Mouse (Mus musculus) embryonic fibroblast, embryonic 13.5 days (primary cell): ENCODE measurements around the gene C330021F23Rik. TPM values are rescaled to one million over a fixed set of nuclear protein-coding genes. Genes with fewer than 3 reads are reported as not detected.

Experiments used
- H3K27ac ChIP-seq: 2 replicates; pipeline ENCODE4 v1.5.1; 2012; ENCODE audit warnings: low read length, control low read depth, inconsistent platforms; ENCODE audit not compliant: insufficient read depth
- H3K4me1 ChIP-seq: 2 replicates; pipeline ENCODE4 v1.6.1; 2011; ENCODE audit warnings: low read length; ENCODE audit not compliant: control insufficient read depth, insufficient read depth
- H3K4me3 ChIP-seq: 2 replicates; pipeline ENCODE4 v1.5.1; 2011; ENCODE audit warnings: mild to moderate bottlenecking, control low read depth, low read length; ENCODE audit not compliant: insufficient read depth
- CTCF ChIP-seq: IDR thresholded peaks from 2 replicates; pipeline ENCODE4 v1.5.1; 2011; ENCODE audit warnings: mild to moderate bottlenecking, control low read depth, low read length, moderate library complexity, borderline replicate concordance; ENCODE audit not compliant: insufficient read depth
- POLR2A ChIP-seq: IDR thresholded peaks from 2 replicates; pipeline ENCODE4 v1.6.1; 2011; ENCODE audit warnings: low read depth, mild to moderate bottlenecking, control low read depth, low read length, moderate library complexity
- polyA plus RNA-seq: library from polyadenylated mRNA; stranded (reverse); fragments of >200 nt; gene quantifications from 2 replicates; pipeline ENCODE4 v1.2.4, GENCODE M21; 2011; ENCODE audit warnings: low read depth; ENCODE audit not compliant: missing spikeins, insufficient read length

C330021F23Rik gene
- polyA plus RNA-seq, 1 experiment = not detected

DNA sequence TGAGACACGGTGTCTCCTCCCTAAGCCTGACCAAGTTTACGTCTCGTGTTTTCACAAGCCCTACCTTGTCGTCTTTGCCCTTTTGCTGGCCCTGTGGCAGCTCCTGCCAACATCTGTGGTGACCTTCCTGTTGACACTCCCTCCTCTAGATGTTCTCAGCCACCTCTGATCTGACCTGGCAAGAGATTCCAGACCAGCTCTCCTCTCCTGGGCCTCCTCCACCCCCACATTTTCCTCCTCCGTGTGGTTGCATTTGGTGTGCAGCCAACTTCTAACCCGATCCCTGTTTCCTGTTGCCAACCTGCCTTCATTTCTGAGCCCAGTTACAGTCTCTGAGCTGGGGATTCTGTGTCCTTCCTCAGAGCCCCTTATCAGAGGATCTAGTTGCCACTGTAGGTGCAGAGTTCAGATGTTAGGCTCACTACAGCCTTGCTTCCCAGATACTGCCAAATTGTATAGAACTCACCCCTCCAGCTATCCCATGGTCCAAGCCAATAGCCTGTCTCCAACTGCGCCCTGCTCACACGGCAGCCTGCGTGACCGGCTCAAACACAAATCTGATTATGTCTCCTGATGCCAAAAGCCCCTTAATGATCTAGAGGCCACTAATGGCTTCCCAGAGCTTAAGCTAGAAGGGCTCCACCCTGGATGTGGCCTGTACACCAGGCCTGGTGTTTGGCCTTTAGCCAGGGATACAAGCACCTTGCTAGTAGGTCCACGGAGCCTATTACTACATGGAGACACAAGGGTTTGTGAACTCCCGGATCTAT, 41.4 kb downstream of the C330021F23Rik start:
- no peak for TF ChIP-seq POLR2A
- TF ChIP-seq CTCF = no peak
- no peaks in the 10 kb centered on the region for H3K4me1 ChIP-seq
- H3K4me3 ChIP-seq = no peak overlapping the region
- no peak overlapping the region for H3K27ac ChIP-seq

DNA sequence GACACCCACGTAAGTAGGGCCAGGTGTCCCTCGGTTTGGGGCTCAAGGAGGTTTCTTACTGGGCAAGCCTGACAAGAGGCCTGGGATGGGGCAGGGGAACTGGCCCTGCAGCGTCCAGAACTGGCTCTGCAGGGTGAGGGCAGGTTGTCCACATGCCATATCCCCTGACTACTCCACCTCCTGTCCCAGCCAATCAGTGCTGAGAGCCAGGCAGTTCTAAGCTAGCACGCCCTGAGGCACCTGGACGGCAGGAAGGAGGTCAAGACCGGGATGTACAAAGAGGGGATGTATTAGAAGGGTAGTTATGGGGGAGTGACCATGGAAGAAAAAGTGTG, 42.0 kb downstream of the C330021F23Rik start:
- Histone ChIP-seq H3K4me3 (no peak overlapping the region), H3K4me1 (no peaks in the 10 kb centered on the region), H3K27ac (no peak overlapping the region)
- TF ChIP-seq CTCF = no peak
- no peak for TF ChIP-seq POLR2A

DNA sequence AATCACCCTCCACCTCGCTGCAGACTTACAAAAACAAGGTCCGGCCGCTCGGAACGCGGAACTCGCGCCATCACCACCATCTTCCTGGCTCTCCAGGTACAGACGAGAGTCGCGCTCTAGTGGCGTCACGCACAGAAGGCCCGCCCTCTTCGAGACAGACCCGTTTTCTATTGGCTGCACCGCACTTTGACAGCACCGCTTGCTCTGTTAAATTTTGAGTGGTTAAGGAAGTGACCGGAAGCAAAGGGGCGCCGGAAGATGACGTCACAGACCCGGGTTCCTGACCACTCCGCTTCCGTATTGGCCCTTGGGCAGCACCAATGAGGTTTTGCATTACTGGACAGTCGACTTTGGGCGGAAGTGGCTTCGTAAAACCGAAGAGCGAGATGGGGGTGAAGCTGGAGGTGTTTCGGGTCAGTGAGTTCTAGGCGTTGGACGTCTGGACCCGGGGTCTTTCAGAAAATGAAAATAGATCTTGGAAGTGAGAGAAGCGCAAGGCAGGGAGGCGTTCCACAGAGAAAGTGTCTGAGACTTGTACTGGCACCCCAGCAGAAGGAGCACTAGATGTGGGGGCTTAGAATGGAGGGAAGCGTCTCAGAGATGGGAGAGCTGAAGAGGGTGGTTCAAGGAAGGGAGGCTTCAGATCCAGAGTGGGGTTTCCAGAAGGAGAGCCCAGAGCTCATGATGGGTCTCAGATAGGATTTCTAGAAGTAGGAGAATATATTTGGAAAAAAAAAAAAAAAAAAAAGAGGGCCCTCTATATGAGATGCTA, 53.6 kb downstream of the C330021F23Rik start, which contains the start of the genes Xab2 and Pet100:
Gene Xab2, minus strand, starts transcription at position 118 of the 772 bp plus-strand sequence.
Gene Pet100, plus strand, starts transcription at position 350 of the 772 bp plus-strand sequence.
- Histone ChIP-seq H3K27ac (no peak within 1 kb of the TSS), H3K4me3 (peak within 1 kb of the TSS; percentile 97), H3K4me1 (no peaks in the 10 kb centered on the region)
- TF ChIP-seq POLR2A = peak; percentile 50
- TF ChIP-seq CTCF = no peak

DNA sequence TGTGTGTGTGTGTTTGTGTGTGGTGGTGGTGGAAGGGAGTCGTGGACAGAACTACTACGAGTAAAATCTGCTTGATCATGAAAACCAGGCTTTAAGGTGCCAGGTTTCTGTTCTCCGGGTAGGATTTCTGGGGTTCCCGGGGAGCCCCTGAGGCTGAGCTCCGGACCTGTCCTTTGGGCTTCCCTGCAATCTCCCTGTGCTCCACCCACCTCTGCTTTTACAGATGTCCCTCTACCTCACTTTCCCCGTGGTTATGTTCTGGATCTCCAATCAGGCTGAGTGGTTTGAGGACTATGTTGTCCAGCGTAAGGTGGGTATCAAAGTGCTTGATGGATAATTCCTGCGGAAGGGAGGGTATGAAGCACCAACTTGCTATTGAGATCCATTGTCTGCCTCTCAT, 54.3 kb downstream of the C330021F23Rik start:
- no peak for TF ChIP-seq CTCF
- no peak for TF ChIP-seq POLR2A

DNA sequence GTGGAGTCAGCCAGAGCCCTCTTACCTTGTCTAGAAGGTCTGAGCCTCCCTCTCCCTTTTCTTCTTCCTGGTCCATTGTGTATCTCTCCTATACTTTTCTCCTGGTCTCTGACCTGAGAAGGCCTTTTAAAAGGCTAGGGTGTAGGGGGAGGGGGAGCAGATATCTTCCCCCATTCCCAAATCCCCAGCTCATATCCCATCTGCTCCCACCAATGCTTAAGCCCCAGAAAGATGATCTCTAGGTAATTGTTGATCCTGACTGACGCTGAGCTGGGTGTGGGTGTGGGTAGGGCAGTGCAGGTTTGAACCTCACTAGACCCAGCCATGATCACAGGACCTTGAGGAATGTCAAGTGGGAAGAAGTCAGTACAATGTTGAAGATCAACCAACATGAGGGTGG, 57.7 kb downstream of the C330021F23Rik start, which contains the start of gene Pcp2:
Gene Pcp2, minus strand, starts transcription at position 101 of the 400 bp plus-strand sequence.
- Histone ChIP-seq H3K27ac (no peak within 1 kb of the TSS), H3K4me3 (no peak within 1 kb of the TSS), H3K4me1 (no peaks in the 10 kb centered on the region)
- TF ChIP-seq CTCF (no peak), POLR2A (no peak)

More for the DNA sequence above, 54.3 kb downstream of the C330021F23Rik start:
- H3K27ac ChIP-seq = no peak overlapping the region
- H3K4me1 ChIP-seq = no peaks in the 10 kb centered on the region
- H3K4me3 ChIP-seq = peak overlapping the region; percentile 89

DNA sequence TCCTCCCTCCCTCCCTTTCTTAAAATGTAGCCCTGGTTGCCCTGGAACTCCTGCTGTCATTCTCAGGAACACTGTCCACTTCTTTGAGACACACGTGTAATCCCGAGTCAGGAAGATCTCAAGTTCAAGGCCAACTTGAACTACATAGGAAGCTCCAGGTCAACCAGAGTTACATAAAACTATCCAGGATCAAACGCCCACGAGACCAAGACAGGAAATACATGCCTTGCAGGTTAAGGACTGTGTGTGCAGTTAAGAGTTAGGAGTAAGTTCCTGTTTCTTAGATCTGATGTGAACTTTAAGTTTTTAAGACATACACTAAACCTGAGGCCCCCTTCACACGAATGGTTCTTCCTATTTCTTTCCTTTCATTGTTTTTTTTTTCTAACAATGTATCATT, 59.2 kb downstream of the C330021F23Rik start:
- no peak overlapping the region for H3K4me3 ChIP-seq
- no peak for TF ChIP-seq CTCF
- no peak for TF ChIP-seq POLR2A
- H3K27ac ChIP-seq = no peak overlapping the region
- H3K4me1 ChIP-seq = no peaks in the 10 kb centered on the region

DNA sequence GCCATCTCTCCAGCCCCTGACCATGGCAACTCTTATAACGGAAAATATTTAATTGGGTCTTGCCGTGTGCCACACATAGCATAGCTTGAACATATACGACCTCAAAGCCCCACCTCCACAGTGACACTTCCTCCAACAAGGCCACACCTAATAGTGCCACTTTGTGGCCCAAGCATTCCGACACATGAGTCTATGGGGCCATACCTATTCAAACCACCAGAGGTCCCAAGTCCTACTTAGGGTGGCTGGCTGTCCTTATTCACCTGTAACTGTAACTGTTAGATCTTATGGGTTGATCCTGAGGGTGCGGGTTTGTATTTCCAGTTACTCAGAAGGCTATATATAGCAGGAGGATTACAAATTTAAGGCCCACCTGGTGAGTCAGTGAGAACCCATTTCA, 60.2 kb downstream of the C330021F23Rik start:
- Histone ChIP-seq H3K4me1 (no peaks in the 10 kb centered on the region), H3K4me3 (no peak overlapping the region), H3K27ac (no peak overlapping the region)
- no peak for TF ChIP-seq CTCF
- no peak for TF ChIP-seq POLR2A

DNA sequence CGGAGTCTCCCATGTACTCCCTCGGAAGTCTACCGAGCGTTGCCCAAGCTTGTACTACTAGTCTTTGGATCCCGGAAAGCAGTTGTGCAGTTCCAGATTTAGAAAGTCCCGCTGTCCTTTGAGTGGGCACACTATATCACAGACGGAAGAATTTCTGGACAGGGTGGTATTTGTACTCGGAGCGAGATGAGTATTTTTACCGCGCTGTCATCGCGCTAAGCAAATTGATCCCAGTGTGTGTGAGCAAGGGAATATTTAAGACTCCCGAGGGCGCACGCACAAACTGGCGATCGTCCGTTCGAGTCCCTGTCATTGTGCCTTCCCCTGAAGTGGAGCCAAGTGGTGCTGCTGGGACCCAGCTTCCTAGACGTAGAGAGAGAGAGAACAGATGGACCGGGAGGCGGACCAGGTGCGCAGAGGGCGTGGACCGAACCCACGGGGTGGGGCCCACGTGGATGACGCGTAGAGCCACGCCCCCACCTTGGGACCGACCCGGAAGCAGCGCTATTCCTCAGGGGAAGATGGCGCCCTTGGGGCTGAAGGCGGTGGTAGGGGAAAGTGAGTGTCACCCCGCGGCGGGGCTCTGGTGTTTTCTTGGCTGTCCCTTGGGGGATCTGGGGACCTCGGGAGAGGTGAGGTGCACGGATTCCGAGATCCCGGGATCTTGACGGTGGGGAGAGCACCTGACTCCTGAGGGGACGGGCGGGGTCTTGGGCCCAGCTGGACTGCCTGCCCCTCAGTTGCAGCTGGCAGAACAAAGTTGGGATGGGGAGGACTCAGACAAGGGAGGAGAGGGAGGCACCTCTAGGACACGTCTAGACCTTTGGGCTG, 63.1 kb downstream of the C330021F23Rik start, which contains the start of gene Stxbp2:
Gene Stxbp2, plus strand, starts transcription at position 309 of the 831 bp plus-strand sequence.
- Histone ChIP-seq H3K4me1 (no peaks in the 10 kb centered on the region), H3K4me3 (peak within 1 kb of the TSS; percentile 58), H3K27ac (no peak within 1 kb of the TSS)
- TF ChIP-seq POLR2A = peak; percentile 54
- no peak for TF ChIP-seq CTCF

DNA sequence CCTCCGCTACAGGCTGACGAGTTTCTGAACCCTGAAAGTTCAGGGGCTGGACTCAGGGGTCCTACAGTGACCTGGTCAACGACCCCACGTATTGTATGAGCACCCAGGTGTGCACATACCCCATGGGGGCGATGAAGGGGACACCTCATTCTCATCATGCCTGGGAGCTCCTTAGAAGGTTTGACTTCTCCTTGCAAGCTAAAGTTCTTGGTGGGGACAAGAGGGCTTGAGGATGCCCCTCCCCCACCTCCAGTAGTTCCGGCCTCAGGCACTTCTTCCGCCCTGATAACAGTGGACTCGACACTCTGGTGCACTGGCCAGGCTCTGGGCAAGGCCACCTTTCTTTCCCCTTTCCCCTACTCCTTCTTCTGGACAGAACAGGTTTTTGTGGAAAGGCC, 63.7 kb downstream of the C330021F23Rik start:
- no peaks in the 10 kb centered on the region for H3K4me1 ChIP-seq
- H3K27ac ChIP-seq = no peak overlapping the region

More for the DNA sequence above, 63.7 kb downstream of the C330021F23Rik start:
- peak overlapping the region; percentile 58 for H3K4me3 ChIP-seq
- no peak for TF ChIP-seq CTCF
- TF ChIP-seq POLR2A = no peak

Other genes starting within 250 kb of the C330021F23Rik start
- gene A430078G23Rik, start 214.6 kb upstream of the C330021F23Rik start, polyA plus RNA-seq = not detected in 2 replicates
- 19.8 and 21.2 TPM in 2 replicates for gene Arhgef18, start 175.0 kb upstream of the C330021F23Rik start, polyA plus RNA-seq
- gene Pex11g, start 100.3 kb upstream of the C330021F23Rik start, polyA plus RNA-seq = 3.8 and 5.9 TPM in 2 replicates
- gene Tex45, start 97.1 kb upstream of the C330021F23Rik start, polyA plus RNA-seq = not detected in 2 replicates
- 27.2 and 28.5 TPM in 2 replicates for gene Zfp358, start 74.9 kb upstream of the C330021F23Rik start, polyA plus RNA-seq
- 48.1 and 58.9 TPM in 2 replicates for gene Mcoln1, start 67.5 kb upstream of the C330021F23Rik start, polyA plus RNA-seq
- gene Pnpla6, start 52.6 kb upstream of the C330021F23Rik start, polyA plus RNA-seq = 16.5 and 28.0 TPM in 2 replicates
- gene Camsap3, start 19.3 kb downstream of the C330021F23Rik start, polyA plus RNA-seq = not detected in 2 replicates
- gene Xab2, start 53.3 kb downstream of the C330021F23Rik start, polyA plus RNA-seq = 21.7 and 25.0 TPM in 2 replicates
- 73.1 and 80.7 TPM in 2 replicates for gene Pet100, start 53.6 kb downstream of the C330021F23Rik start, polyA plus RNA-seq
- gene Pcp2, start 57.6 kb downstream of the C330021F23Rik start, polyA plus RNA-seq = not detected in 2 replicates
- 29.7 and 34.7 TPM in 2 replicates for gene Stxbp2, start 63.0 kb downstream of the C330021F23Rik start, polyA plus RNA-seq
- not detected in 2 replicates for gene Retn, start 87.8 kb downstream of the C330021F23Rik start, polyA plus RNA-seq
- not detected in 2 replicates for gene Mcemp1, start 97.8 kb downstream of the C330021F23Rik start, polyA plus RNA-seq
- 2.7 and 3.3 TPM in 2 replicates for gene Fcor, start 104.4 kb downstream of the C330021F23Rik start, polyA plus RNA-seq
- 15.7 and 16.6 TPM in 2 replicates for gene Trappc5, start 108.3 kb downstream of the C330021F23Rik start, polyA plus RNA-seq
- not detected in 2 replicates for gene Fcer2a, start 126.2 kb downstream of the C330021F23Rik start, polyA plus RNA-seq
- gene Clec4g, start 152.7 kb downstream of the C330021F23Rik start, polyA plus RNA-seq = not detected in 2 replicates
- not detected in 2 replicates for gene Cd209a, start 181.0 kb downstream of the C330021F23Rik start, polyA plus RNA-seq